Mouse (Mus musculus) liver, embryonic 14.5 days (tissue): ENCODE data around the gene Mks1.

ENCODE experiments used
- CTCF ChIP-seq: IDR thresholded peaks from 2 replicates; pipeline ENCODE4 v1.5.1; 2016; ENCODE audit warnings: antibody characterized with exemption, low read depth, control low read depth
- EP300 ChIP-seq: IDR thresholded peaks from 2 replicates; pipeline ENCODE4 v1.6.1; 2016; ENCODE audit warnings: antibody characterized with exemption, low read depth

- TF ChIP-seq EP300, result no peak
- TF ChIP-seq CTCF, result no peak
Observed at GRCm38 (mm10) chr11:87892168-87892567, 39.2 kb downstream of the Mks1 start, which contains the start of gene Olfr462.
